Mouse (Mus musculus) ES-Bruce4 (cell line): ENCODE results near the gene Mrpl51.

Source experiments
- CTCF ChIP-seq: IDR thresholded peaks from one replicate; pipeline ENCODE4 v1.8.1; 2011; ENCODE audit warnings: low read depth, low read length
- POLR2A ChIP-seq: IDR thresholded peaks from one replicate; pipeline ENCODE4 v1.8.1; 2011; ENCODE audit warnings: low read length; ENCODE audit not compliant: insufficient read depth

- TF ChIP-seq CTCF, result no peak
- TF ChIP-seq POLR2A, result no peak
These were observed 42.4 kb downstream of the Mrpl51 start for GRCm38 (mm10) chr6:125233816-125234519.
